Mouse (Mus musculus) ES-Bruce4 (cell line): Measurements from ENCODE around the gene Tex21. TPM values are rescaled to one million over a fixed set of nuclear protein-coding genes. Genes with fewer than 3 reads are reported as not detected.
"Not testable (repeated sequence)": the region's sequence is repeated elsewhere in the genome, so short reads cannot be mapped to it uniquely, and the experiment has no call there.

Experiments
- H3K27ac ChIP-seq: 2 replicates; pipeline ENCODE4 v1.5.1; 2012; ENCODE audit warnings: low read length, inconsistent platforms; ENCODE audit not compliant: insufficient read depth
- H3K27me3 ChIP-seq: 2 replicates; pipeline ENCODE4 v1.6.1; 2012; ENCODE audit warnings: mild to moderate bottlenecking, low read length, inconsistent platforms; ENCODE audit not compliant: control insufficient read depth, poor library complexity, insufficient read depth, severe bottlenecking
- H3K36me3 ChIP-seq: 2 replicates; pipeline ENCODE4 v1.6.1; 2012; ENCODE audit warnings: inconsistent platforms, mild to moderate bottlenecking, low read length, moderate library complexity; ENCODE audit not compliant: control insufficient read depth, poor library complexity, insufficient read depth, severe bottlenecking
- H3K4me1 ChIP-seq: one replicate; pipeline ENCODE4 v1.8.1; 2011; ENCODE audit warnings: low read length; ENCODE audit not compliant: control insufficient read depth, insufficient read depth
- H3K4me3 ChIP-seq: 2 replicates; pipeline ENCODE4 v1.5.1; 2011; ENCODE audit warnings: low read depth, mild to moderate bottlenecking, low read length
- H3K9ac ChIP-seq: 2 replicates; pipeline ENCODE4 v1.6.1; 2012; ENCODE audit warnings: low read depth, mild to moderate bottlenecking, inconsistent platforms; ENCODE audit not compliant: poor library complexity, severe bottlenecking
- H3K9me3 ChIP-seq: replicated peaks from 2 replicates; pipeline ENCODE4 v1.6.1; 2012; ENCODE audit warnings: mild to moderate bottlenecking, low read length, inconsistent platforms; ENCODE audit not compliant: control insufficient read depth, poor library complexity, insufficient read depth, severe bottlenecking
- CTCF ChIP-seq: IDR thresholded peaks from one replicate; pipeline ENCODE4 v1.8.1; 2011; ENCODE audit warnings: low read depth, low read length
- EP300 ChIP-seq: IDR thresholded peaks from 2 replicates; pipeline ENCODE4 v1.6.1; 2011; ENCODE audit warnings: low read depth, low read length; ENCODE audit not compliant: insufficient read depth
- POLR2A ChIP-seq: IDR thresholded peaks from one replicate; pipeline ENCODE4 v1.8.1; 2011; ENCODE audit warnings: low read length; ENCODE audit not compliant: insufficient read depth
- polyA plus RNA-seq: library from polyadenylated mRNA; stranded (reverse); fragments of >200 nt; gene quantifications from 2 replicates; pipeline ENCODE4 v1.2.4, GENCODE M21; 2011; ENCODE audit warnings: low read depth; ENCODE audit not compliant: missing spikeins, insufficient read depth, insufficient read length

Gene Tex21
- polyA plus RNA-seq, 1 experiment = 8.8 TPM

GRCm38 (mm10) chr12:76179527-76179926 lies 67.0 kb downstream of the Tex21 start:
- no peaks in the 10 kb centered on the region for H3K36me3 ChIP-seq
- H3K4me3 ChIP-seq = no peak overlapping the region
- H3K9ac ChIP-seq = no peak overlapping the region
- no peaks in the 10 kb centered on the region for H3K4me1 ChIP-seq
- H3K27me3 ChIP-seq = no peaks in the 10 kb centered on the region
- TF ChIP-seq POLR2A = no peak
- TF ChIP-seq EP300 = no peak
- no peak for TF ChIP-seq CTCF
- H3K9me3 ChIP-seq = no peaks in the 10 kb centered on the region
- H3K27ac ChIP-seq = no peak overlapping the region

- Histone ChIP-seq H3K27ac (no peak overlapping the region), H3K4me3 (no peak overlapping the region), H3K9me3 (no peaks in the 10 kb centered on the region), H3K9ac (no peak overlapping the region), H3K4me1 (no peaks in the 10 kb centered on the region), H3K36me3 (no peaks in the 10 kb centered on the region), H3K27me3 (no peaks in the 10 kb centered on the region)
- TF ChIP-seq EP300 (no peak), CTCF (no peak), POLR2A (no peak)
These were observed 67.5 kb downstream of the Tex21 start for GRCm38 (mm10) chr12:76179051-76179450.

- Histone ChIP-seq H3K4me3 (no peak overlapping the region), H3K9ac (no peak overlapping the region), H3K4me1 (no peaks in the 10 kb centered on the region), H3K27me3 (no peaks in the 10 kb centered on the region), H3K27ac (no peak overlapping the region), H3K9me3 (no peaks in the 10 kb centered on the region), H3K36me3 (no peaks in the 10 kb centered on the region)
- TF ChIP-seq EP300 (no peak), CTCF (peak; percentile 85)
These were observed 68.6 kb downstream of the Tex21 start for GRCm38 (mm10) chr12:76177864-76178518.

- Histone ChIP-seq H3K9me3 (no peaks in the 10 kb centered on the region), H3K4me3 (peak within 1 kb of the TSS; percentile 71), H3K27ac (no peak within 1 kb of the TSS), H3K9ac (peak within 1 kb of the TSS; percentile 50), H3K4me1 (no peaks in the 10 kb centered on the region), H3K36me3 (no peaks in the 10 kb centered on the region), H3K27me3 (no peaks in the 10 kb centered on the region)
- TF ChIP-seq POLR2A (no peak), CTCF (no peak), EP300 (no peak)
These were observed 69.3 kb downstream of the Tex21 start, which contains the start of gene Esr2 for GRCm38 (mm10) chr12:76177000-76177863. Gene Esr2 (minus strand): TSS chr12:76177259.

GRCm38 (mm10) chr12:76165641-76166040 lies 80.9 kb downstream of the Tex21 start:
- Histone ChIP-seq H3K4me3 (no peak overlapping the region), H3K9me3 (no peaks in the 10 kb centered on the region), H3K9ac (no peak overlapping the region), H3K27ac (no peak overlapping the region), H3K36me3 (no peaks in the 10 kb centered on the region), H3K27me3 (no peaks in the 10 kb centered on the region), H3K4me1 (no peaks in the 10 kb centered on the region)
- no peak for TF ChIP-seq POLR2A
- TF ChIP-seq CTCF = no peak
- no peak for TF ChIP-seq EP300

- Histone ChIP-seq H3K4me3 (peak overlapping the region; percentile 57), H3K9ac (peak overlapping the region; percentile 21; the same call in 1 of the 2 replicates)
- not testable (repeated sequence) for H3K36me3 ChIP-seq, H3K27me3 ChIP-seq, H3K27ac ChIP-seq, H3K4me1 ChIP-seq, H3K9me3 ChIP-seq
These were observed 94.2 kb downstream of the Tex21 start for GRCm38 (mm10) chr12:76152389-76152788.

Other genes starting within 250 kb of the Tex21 start
- 0.41 and 0.49 TPM in 2 replicates for gene Esr2, start 69.5 kb downstream of the Tex21 start, polyA plus RNA-seq
- gene Mthfd1, start 8.6 kb upstream of the Tex21 start, polyA plus RNA-seq = 237 and 239 TPM in 2 replicates
- gene Akap5, start 78.1 kb upstream of the Tex21 start, polyA plus RNA-seq = 9.3 and 11.1 TPM in 2 replicates
- gene Zbtb25, start 122.9 kb upstream of the Tex21 start, polyA plus RNA-seq = 23.1 and 30.8 TPM in 2 replicates
- gene Zbtb1, start 123.5 kb upstream of the Tex21 start, polyA plus RNA-seq = 5.8 and 6.1 TPM in 2 replicates
- gene Hspa2, start 157.4 kb upstream of the Tex21 start, polyA plus RNA-seq = 8.2 and 8.7 TPM in 2 replicates
- 1.1 and 2.1 TPM in 2 replicates for gene Ppp1r36, start 170.8 kb upstream of the Tex21 start, polyA plus RNA-seq